Mouse (Mus musculus): ENCODE results near the gene Iqcf6.

GRCm38 (mm10) chr9:106643128-106643527 lies 16.7 kb downstream of the Iqcf6 start:
- peak; percentile 93 for TF ChIP-seq CTCF (IDR thresholded peaks at IDR 0.05; ENCODE audit: borderline replicate concordance, control insufficient read depth, extremely low read depth, insufficient read depth, low read length, poor library complexity)
- no peak for TF ChIP-seq POLR2A (IDR thresholded peaks at IDR 0.05; ENCODE audit: control insufficient read depth, extremely low read depth, insufficient read depth, low read length, poor library complexity)

Data from thymus, adult 2 months (tissue).